Mouse (Mus musculus) CH12.LX (cell line): ENCODE data around the gene Dhx15. TPM values are rescaled to one million over a fixed set of nuclear protein-coding genes. Genes with fewer than 3 reads are reported as not detected.
A peak's percentile ranks its signal among the peaks of the same experiment; 100 is the strongest.

ENCODE experiments used
- DNase-seq: peaks from one replicate; pipeline ENCODE4 v3.0.0-alpha.2; 2013; ENCODE audit errors: extremely low read depth
- H3K27ac ChIP-seq: 2 replicates; pipeline ENCODE4 v1.5.1; 2012; ENCODE audit warnings: low read depth, mild to moderate bottlenecking, control low read depth, moderate library complexity; ENCODE audit not compliant: insufficient read depth
- H3K27me3 ChIP-seq: replicated peaks from 2 replicates; pipeline ENCODE3; 2012; ENCODE audit warnings: inconsistent platforms
- H3K36me3 ChIP-seq, 2 experiments: replicated peaks in 1 of 2; 2 replicates each; pipeline versions ENCODE3 to v1.6.1; 2012; ENCODE audit warnings: inconsistent platforms in 1 of 2, low read length in 1 of 2, mild to moderate bottlenecking in 1 of 2, mixed read lengths in 1 of 2, moderate library complexity in 1 of 2; ENCODE audit not compliant: control insufficient read depth in 1 of 2, insufficient read depth in 1 of 2
- H3K4me1 ChIP-seq, 2 experiments: 2 replicates each; pipeline ENCODE4 v1.6.1; 2012; ENCODE audit warnings: inconsistent platforms in 1 of 2, moderate library complexity in 1 of 2; ENCODE audit not compliant: insufficient read depth in 2 of 2, control insufficient read depth in 1 of 2
- H3K4me2 ChIP-seq: 2 replicates; pipeline ENCODE4 v1.6.1; 2012; ENCODE audit warnings: low read depth, mild to moderate bottlenecking, control low read depth; ENCODE audit not compliant: poor library complexity, insufficient read depth, severe bottlenecking
- H3K4me3 ChIP-seq, 3 experiments: fragments of 150-350 bp in 1 of 3; sonication (generic) in 1 of 3; replicated peaks in 1 of 3; 2 replicates each; pipeline versions ENCODE3 to v1.5.1; 2011 to 2012; ENCODE audit warnings: low read depth in 2 of 3, low read length in 2 of 3, mild to moderate bottlenecking in 2 of 3, moderate library complexity in 2 of 3, control low read depth in 1 of 3, improper control_type of control experiment in 1 of 3, inconsistent platforms in 1 of 3, mixed read lengths in 1 of 3; ENCODE audit not compliant: poor library complexity in 1 of 3
- H3K79me2 ChIP-seq: replicated peaks from 2 replicates; pipeline ENCODE4 v1.6.1; 2012; ENCODE audit warnings: mild to moderate bottlenecking, moderate library complexity; ENCODE audit not compliant: control insufficient read depth, poor library complexity, insufficient read depth, severe bottlenecking; ENCODE audit errors: extremely low read depth
- H3K9ac ChIP-seq: 2 replicates; pipeline ENCODE4 v1.6.1; 2012; ENCODE audit warnings: low read depth, mild to moderate bottlenecking, control low read depth, moderate library complexity; ENCODE audit not compliant: insufficient read depth
- H3K9me3 ChIP-seq: replicated peaks from 2 replicates; pipeline ENCODE3; 2012; ENCODE audit warnings: low read length, inconsistent platforms, mixed read lengths
- CHD2 ChIP-seq: IDR thresholded peaks from 2 replicates; pipeline ENCODE4 v1.6.1; 2011; ENCODE audit warnings: low read length, improper control_type of control experiment
- CTCF ChIP-seq, 2 experiments: IDR thresholded peaks in 1 of 2; conservative IDR thresholded peaks in 1 of 2; 2 replicates each; pipeline ENCODE4 v1.5.1; 2011 to 2012; ENCODE audit warnings: low read depth in 2 of 2, low read length in 2 of 2, improper control_type of control experiment in 1 of 2, inconsistent platforms in 1 of 2, mild to moderate bottlenecking in 1 of 2, moderate library complexity in 1 of 2
- E2F4 ChIP-seq: IDR thresholded peaks from 2 replicates; pipeline ENCODE4 v1.6.1; 2011; ENCODE audit warnings: low read depth, low read length, improper control_type of control experiment; ENCODE audit not compliant: insufficient replicate concordance
- GABPA ChIP-seq: IDR thresholded peaks from 2 replicates; pipeline ENCODE4 v1.6.1; 2012; ENCODE audit warnings: low read depth, low read length, improper control_type of control experiment, inconsistent platforms; ENCODE audit not compliant: insufficient replicate concordance
- JUN ChIP-seq: IDR thresholded peaks from 2 replicates; pipeline ENCODE4 v1.6.1; 2011; ENCODE audit warnings: low read depth, mild to moderate bottlenecking, low read length, improper control_type of control experiment, moderate library complexity; ENCODE audit not compliant: insufficient read depth
- MAZ ChIP-seq: IDR thresholded peaks from 2 replicates; pipeline ENCODE4 v1.6.1; 2012; ENCODE audit warnings: low read depth, mild to moderate bottlenecking, inconsistent platforms, low read length, improper control_type of control experiment, moderate library complexity
- NRF1 ChIP-seq: IDR thresholded peaks from 2 replicates; pipeline ENCODE4 v1.6.1; 2014; ENCODE audit warnings: low read depth, mild to moderate bottlenecking, inconsistent platforms, low read length, improper control_type of control experiment, moderate library complexity
- PAX5 ChIP-seq: IDR thresholded peaks from 2 replicates; pipeline ENCODE4 v1.6.1; 2012; ENCODE audit warnings: low read length, inconsistent platforms, mixed read lengths
- RAD21 ChIP-seq: IDR thresholded peaks from 2 replicates; pipeline ENCODE4 v1.6.1; 2011; ENCODE audit warnings: low read depth, mild to moderate bottlenecking, low read length, improper control_type of control experiment, moderate library complexity
- SIN3A ChIP-seq: IDR thresholded peaks from 2 replicates; pipeline ENCODE4 v1.6.1; 2012; ENCODE audit warnings: low read length, improper control_type of control experiment, inconsistent platforms
- UBTF ChIP-seq: IDR thresholded peaks from 2 replicates; pipeline ENCODE4 v1.6.1; 2012; ENCODE audit warnings: low read depth, mild to moderate bottlenecking, inconsistent platforms, low read length, improper control_type of control experiment, moderate library complexity
- USF1 ChIP-seq: IDR thresholded peaks from 2 replicates; pipeline ENCODE4 v1.6.1; 2014; ENCODE audit warnings: low read depth, mild to moderate bottlenecking, inconsistent platforms, low read length, improper control_type of control experiment
- USF2 ChIP-seq: conservative IDR thresholded peaks from 2 replicates; pipeline ENCODE4 v1.6.1; 2011; ENCODE audit warnings: low read depth, low read length, improper control_type of control experiment
- ZC3H11A ChIP-seq: IDR thresholded peaks from 2 replicates; pipeline ENCODE4 v1.6.1; 2012; ENCODE audit warnings: low read depth, mild to moderate bottlenecking, inconsistent platforms, low read length, improper control_type of control experiment
- dilution Hi-C: fragments of 300-500 bp; cut with MboI; formaldehyde crosslinking; loops from 2 replicates; pipeline ENCODE4 v1.14.3; 2020; ENCODE audit warnings: low sequenced_read_pairs; ENCODE audit not compliant: extremely low pct_unique_long_range_greater_than_20kb, extremely low pct_ligation_motif_present
- in situ Hi-C: fragments of 300-500 bp; cut with MboI; formaldehyde crosslinking; loops from 3 replicates; pipeline ENCODE4 v1.14.3; 2019; ENCODE audit warnings: low sequenced_read_pairs, low pct_ligation_motif_present, low pct_unique_long_range_greater_than_20kb, mixed read lengths
- polyA plus RNA-seq: library from polyadenylated mRNA; unstranded; fragments of >175 nt; gene quantifications from 2 replicates; pipeline ENCODE4 v1.2.1, GENCODE M21; 2012; ENCODE audit warnings: low read depth; ENCODE audit not compliant: insufficient read length
- total RNA-seq, 2 experiments: library from RNA; depleted of rRNA; stranded (reverse); fragments of 300-350 nt in 1 of 2; fragments of >200 nt in 1 of 2; gene quantifications; 2 replicates each; pipeline ENCODE4 v1.2.3; 2012 to 2014

Dhx15 gene
- total and polyA plus RNA-seq, 3 experiments = 101 to 355 (median 287) TPM

DNA sequence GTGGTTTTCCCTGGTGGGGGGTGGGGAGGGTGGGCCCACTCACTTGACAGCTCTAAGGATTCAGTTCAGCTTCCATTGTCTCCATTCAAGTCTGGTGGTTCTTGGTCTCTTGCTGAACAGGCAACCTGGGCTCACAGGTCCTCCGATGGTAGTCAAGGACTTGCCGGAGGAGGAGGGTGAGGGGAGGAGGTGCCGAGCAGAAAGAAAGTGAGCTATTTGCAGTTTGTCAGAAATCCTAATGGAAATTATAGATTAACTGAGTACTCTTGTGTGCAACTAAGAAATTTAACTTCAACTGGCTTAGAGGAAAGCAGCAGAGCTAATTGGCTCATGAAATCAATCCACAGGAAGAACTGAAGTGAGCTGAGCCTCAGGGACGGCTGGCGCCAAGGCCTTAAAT, 31.3 kb upstream of the Dhx15 start:
- Histone ChIP-seq H3K4me2 (no peak overlapping the region), H3K9me3 (no peaks in the 10 kb centered on the region), H3K27me3 (no peaks in the 10 kb centered on the region), H3K79me2 (no peaks in the 10 kb centered on the region), H3K36me3 (no peaks in the 10 kb centered on the region), H3K4me3 (no peak overlapping the region), H3K9ac (no peak overlapping the region), H3K4me1 (peaks cover 0 to 5% of the 10 kb centered on the region in 2 experiments; a peak in 1 of 4 replicates), H3K27ac (no peak overlapping the region)
- dilution Hi-C loops (no loop called here), in situ Hi-C loops (no loop called here)
- DNase-seq = no peak
- no peak for TF ChIP-seq CHD2
- TF ChIP-seq RAD21 = no peak
- no peak for TF ChIP-seq CTCF (conservative IDR thresholded peaks at IDR 0.05 in 1 of 2, IDR thresholded peaks at IDR 0.05 in 1 of 2; ENCODE audit: low read depth in 2 of 2, low read length in 2 of 2)
- TF ChIP-seq E2F4 = no peak

DNA sequence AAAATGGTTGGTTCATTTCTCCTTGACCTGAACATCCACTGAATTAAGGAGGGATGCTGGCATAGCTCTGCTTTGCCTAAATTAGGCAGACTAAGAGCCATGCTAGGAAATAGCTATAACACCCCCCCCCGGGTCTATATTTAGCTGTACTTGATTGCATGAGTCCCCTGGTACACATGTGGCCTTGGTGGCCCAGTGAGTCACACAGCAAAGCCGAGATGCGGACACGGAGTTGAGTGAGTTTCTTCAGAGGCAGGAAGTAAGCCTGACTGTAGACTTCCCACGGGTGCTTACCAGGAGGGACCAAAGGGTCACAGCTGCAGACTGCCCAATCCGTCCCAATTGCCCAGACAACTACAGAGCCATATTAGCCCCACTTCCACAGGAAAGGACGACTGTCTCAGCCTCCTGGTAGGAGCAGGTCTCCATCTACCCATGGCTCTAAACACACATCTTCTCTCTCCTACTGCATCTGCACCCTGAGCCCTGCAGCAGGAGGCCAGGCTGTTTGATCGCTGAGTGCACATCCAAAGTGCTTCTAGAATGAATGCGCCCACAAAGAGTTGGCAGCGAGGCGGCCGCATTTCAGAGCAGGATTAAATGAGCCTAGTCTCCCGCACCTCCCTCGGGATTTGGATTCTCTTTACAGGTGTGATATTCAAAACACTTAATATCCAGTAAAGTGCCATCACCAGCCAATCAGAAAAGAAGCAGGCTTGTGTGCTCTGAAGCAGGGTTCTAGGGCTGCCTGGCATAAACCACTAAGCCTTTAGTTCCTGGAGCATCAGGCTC, 29.9 kb upstream of the Dhx15 start:
- H3K9ac ChIP-seq = no peak overlapping the region
- H3K79me2 ChIP-seq = no peaks in the 10 kb centered on the region
- in situ Hi-C loops = no loop called here
- dilution Hi-C loops = no loop called here
- H3K9me3 ChIP-seq = no peaks in the 10 kb centered on the region
- DNase-seq = peak; percentile 11
- H3K4me1 ChIP-seq = peaks cover 0 to 5% of the 10 kb centered on the region in 2 experiments; a peak in 1 of 4 replicates
- no peak overlapping the region for H3K4me2 ChIP-seq
- no peak for TF ChIP-seq USF1
- TF ChIP-seq NRF1 = no peak
- TF ChIP-seq GABPA = no peak
- no peak for TF ChIP-seq UBTF
- no peak for TF ChIP-seq JUN
- no peak for TF ChIP-seq USF2
- TF ChIP-seq ZC3H11A = no peak
- TF ChIP-seq SIN3A = no peak
- TF ChIP-seq MAZ = no peak
- no peak overlapping the region for H3K27ac ChIP-seq
- H3K4me3 ChIP-seq = no peak overlapping the region
- no peaks in the 10 kb centered on the region for H3K27me3 ChIP-seq
- H3K36me3 ChIP-seq = no peaks in the 10 kb centered on the region

DNA sequence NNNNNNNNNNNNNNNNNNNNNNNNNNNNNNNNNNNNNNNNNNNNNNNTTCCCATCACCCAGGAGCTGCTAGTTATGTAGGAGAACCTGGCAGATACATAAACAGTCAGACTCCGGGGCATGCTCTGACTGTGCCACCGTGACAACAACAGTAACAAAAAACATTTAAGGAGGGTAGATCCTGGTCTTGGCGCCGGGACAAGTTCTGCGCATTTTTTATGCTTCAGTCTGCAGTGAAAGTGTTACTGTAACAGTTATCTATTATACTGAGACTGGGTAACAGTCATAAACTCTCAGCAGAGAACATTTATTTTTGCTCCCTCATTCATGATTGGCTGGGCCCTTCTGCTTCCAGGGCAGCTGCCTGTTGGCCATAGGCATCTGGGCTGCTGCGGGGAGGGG, 27.9 kb upstream of the Dhx15 start:
- no peaks in the 10 kb centered on the region for H3K9me3 ChIP-seq
- in situ Hi-C loops (no loop called here), dilution Hi-C loops (no loop called here)
- peaks cover 0 to 2% of the 10 kb centered on the region in 2 experiments for H3K36me3 ChIP-seq
- no peak overlapping the region for H3K27ac ChIP-seq
- no peaks in the 10 kb centered on the region for H3K27me3 ChIP-seq
- H3K4me3 ChIP-seq = no peak overlapping the region
- H3K79me2 ChIP-seq = no peaks in the 10 kb centered on the region
- H3K4me1 ChIP-seq = peaks cover 0 to 5% of the 10 kb centered on the region in 2 experiments; a peak in 1 of 4 replicates
- H3K9ac ChIP-seq = no peak overlapping the region
- no peak overlapping the region for H3K4me2 ChIP-seq
- no peak for DNase-seq
- TF ChIP-seq PAX5 = no peak
- no peak for TF ChIP-seq ZC3H11A
- no peak for TF ChIP-seq SIN3A
- TF ChIP-seq USF1 = no peak
- TF ChIP-seq GABPA = no peak
